16 mouse cellular contexts compared by ENCODE assay signal in the genomic region with DNA sequence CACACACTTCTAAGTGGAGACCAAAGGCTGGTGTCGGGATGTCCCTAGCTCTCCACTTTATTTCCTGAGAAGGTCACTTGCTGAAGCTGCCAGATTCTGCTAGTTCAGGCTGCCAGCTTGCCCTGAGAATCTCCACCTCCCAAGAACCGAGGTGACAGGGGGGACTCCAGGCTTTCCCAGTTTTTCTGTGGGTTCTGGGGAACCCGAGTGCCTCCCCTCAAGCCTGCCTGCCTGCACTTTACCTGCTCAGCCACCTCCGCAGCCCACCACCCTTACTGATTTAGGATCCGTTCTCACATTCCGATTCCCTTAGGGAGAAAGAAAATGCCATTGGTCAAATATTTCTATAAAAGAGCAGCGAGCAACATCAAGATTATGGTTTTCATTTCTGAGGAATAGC.
"Had no signal": no experiment of that assay in that cellular context is flagged by ENCODE, and none has a peak within 500 bp of the region (broad histone marks: within the 10 kb centered on the region; RNA-seq: fewer than 3 reads in every experiment).

No protein-coding gene starts in this region.

- DNase-seq: retina, postnatal 1 day; right cerebral cortex, adult 18-20 months; right cerebral cortex, postnatal 14 days; right cerebral cortex, postnatal 25 days; right cerebral cortex, postnatal 4 days; spleen, adult 18-20 months; thymus, adult 18-20 months; thymus, adult 2 months; thymus, postnatal 14 days; thymus, postnatal 25 days; thymus, postnatal 36 days; thymus, postnatal 4 days had no signal

- H3K9me3 ChIP-seq: neural tube, embryonic 13.5 days; neural tube, embryonic 15.5 days; stomach, embryonic 15.5 days had no signal

- H3K36me3 ChIP-seq: neural tube, embryonic 13.5 days; neural tube, embryonic 15.5 days; stomach, embryonic 15.5 days had no signal

- H3K27ac ChIP-seq: neural tube, embryonic 13.5 days; neural tube, embryonic 15.5 days; stomach, embryonic 15.5 days; stomach, postnatal 0 days had no signal

- H3K9ac ChIP-seq: neural tube, embryonic 13.5 days; neural tube, embryonic 15.5 days; stomach, embryonic 15.5 days had no signal

- H3K4me2 ChIP-seq: neural tube, embryonic 13.5 days; neural tube, embryonic 15.5 days; stomach, embryonic 15.5 days had no signal

- H3K4me3 ChIP-seq: neural tube, embryonic 13.5 days; neural tube, embryonic 15.5 days; stomach, embryonic 15.5 days had no signal

- H3K4me1 ChIP-seq: stomach, embryonic 15.5 days had no signal

- H3K27me3 ChIP-seq: neural tube, embryonic 13.5 days; neural tube, embryonic 15.5 days; stomach, embryonic 15.5 days had no signal
